Mouse (Mus musculus) liver, embryonic 13.5 days (tissue): ENCODE results near the gene Ccdc137. TPM values are rescaled to one million over a fixed set of nuclear protein-coding genes. Genes with fewer than 3 reads are reported as not detected.
"Not testable (repeated sequence)": the region's sequence is repeated elsewhere in the genome, so short reads cannot be mapped to it uniquely, and the experiment has no call there.

Source experiments
- ATAC-seq: fragments of 200-750 bp; cut with Nextera tagmentation; 2 replicates; pipeline ENCODE4 v1.8.0; 2017; ENCODE audit warnings: low read depth, mild to moderate bottlenecking, moderate number of reproducible peaks, moderate library complexity
- DNase-seq: peaks from one replicate; pipeline ENCODE4 v3.0.0; 2022
- H3K27ac ChIP-seq: fragments of 300-500 bp; sonication (generic); 2 replicates; pipeline ENCODE4 v1.5.1; 2015; ENCODE audit warnings: moderate library complexity, mild to moderate bottlenecking, inconsistent platforms
- H3K27me3 ChIP-seq: fragments of 300-500 bp; sonication (generic); 2 replicates; pipeline ENCODE4 v1.6.1; 2015; ENCODE audit warnings: mild to moderate bottlenecking, inconsistent platforms
- H3K36me3 ChIP-seq: fragments of 300-500 bp; sonication (generic); 2 replicates; pipeline ENCODE4 v1.6.1; 2015; ENCODE audit warnings: mild to moderate bottlenecking, inconsistent platforms
- H3K4me1 ChIP-seq: fragments of 300-500 bp; sonication (generic); replicated peaks from 2 replicates; pipeline ENCODE4 v1.6.1; 2015; ENCODE audit warnings: inconsistent platforms
- H3K4me2 ChIP-seq: fragments of 300-500 bp; sonication (generic); 2 replicates; pipeline ENCODE4 v1.6.1; 2015; ENCODE audit warnings: inconsistent platforms, mild to moderate bottlenecking, moderate library complexity
- H3K4me3 ChIP-seq: fragments of 300-500 bp; sonication (generic); replicated peaks from 2 replicates; pipeline ENCODE4 v1.5.1; 2015; ENCODE audit warnings: mild to moderate bottlenecking, inconsistent platforms
- H3K9ac ChIP-seq: fragments of 300-500 bp; sonication (generic); 2 replicates; pipeline ENCODE4 v1.6.1; 2015; ENCODE audit warnings: mild to moderate bottlenecking, inconsistent platforms
- H3K9me3 ChIP-seq: fragments of 300-500 bp; sonication (generic); replicated peaks from 2 replicates; pipeline ENCODE4 v1.6.1; 2016; ENCODE audit warnings: inconsistent platforms
- WGBS: fragments of 180-500 bp; shearing (Covaris S2); methylation state at CpG from one replicate; pipeline ENCODE4 v1.1.7; 2015; ENCODE audit not compliant: insufficient replicate concordance; 5-methylcytosine and 5-hydroxymethylcytosine counted together
- polyA plus RNA-seq: library from polyadenylated mRNA; unstranded; fragments of >200 nt; fragmentation: Nextera tagmentation; extraction: Ambion mirVana; gene quantifications from 2 replicates; pipeline ENCODE4 v1.2.1, GENCODE M21; 2015

The Ccdc137 gene
- polyA plus RNA-seq = 20.2 and 23.1 TPM in 2 replicates

- WGBS = 3% methylated on average over 62 of the region's 62 CpGs
- Histone ChIP-seq H3K4me3 (peak within 1 kb of the TSS; percentile 79), H3K9me3 (no peaks in the 10 kb centered on the region), H3K9ac (peak within 1 kb of the TSS; percentile 87), H3K4me1 (peaks cover 54% of the 10 kb centered on the region), H3K36me3 (peaks cover 35% of the 10 kb centered on the region), H3K4me2 (peak within 1 kb of the TSS; percentile 86), H3K27me3 (no peaks in the 10 kb centered on the region), H3K27ac (peak within 1 kb of the TSS; percentile 87)
- ATAC-seq (peak; percentile 84), DNase-seq (peak; percentile 73)
Measured at GRCm38 (mm10) chr11:120457772-120458751, at the start of gene Ccdc137, which contains the start of gene Oxld1. TSS of gene Ccdc137 (plus strand) at chr11:120458115. TSS of gene Oxld1 (minus strand) at chr11:120458068.

GRCm38 (mm10) chr11:120413621-120414020 is 44.3 kb upstream of the Ccdc137 start:
- not testable (repeated sequence) for H3K4me1 ChIP-seq, H3K27me3 ChIP-seq, H3K4me3 ChIP-seq, ATAC-seq, H3K27ac ChIP-seq, H3K4me2 ChIP-seq, H3K9ac ChIP-seq, H3K9me3 ChIP-seq, DNase-seq
- H3K36me3 ChIP-seq = peaks cover 98% of the 10 kb centered on the region
- WGBS = 92% methylated on average over 7 of the region's 10 CpGs

GRCm38 (mm10) chr11:120417852-120418251 is 40.1 kb upstream of the Ccdc137 start:
- WGBS = 88% methylated on average over 7 of the region's 7 CpGs
- no peaks in the 10 kb centered on the region for H3K9me3 ChIP-seq
- no peak for DNase-seq
- H3K4me3 ChIP-seq = no peak overlapping the region
- no peak overlapping the region for H3K4me2 ChIP-seq
- H3K27ac ChIP-seq = no peak overlapping the region
- H3K9ac ChIP-seq = no peak overlapping the region
- no peaks in the 10 kb centered on the region for H3K4me1 ChIP-seq
- H3K36me3 ChIP-seq = peaks cover 98% of the 10 kb centered on the region
- ATAC-seq = no peak
- no peaks in the 10 kb centered on the region for H3K27me3 ChIP-seq

- no peak overlapping the region for H3K27ac ChIP-seq
- no peak for ATAC-seq
- H3K9ac ChIP-seq = no peak overlapping the region
- H3K4me2 ChIP-seq = no peak overlapping the region
- H3K4me3 ChIP-seq = no peak overlapping the region
- H3K36me3 ChIP-seq = peaks cover 98% of the 10 kb centered on the region
- WGBS = 95% methylated on average over 1 of the region's 1 CpGs
- H3K9me3 ChIP-seq = no peaks in the 10 kb centered on the region
- no peaks in the 10 kb centered on the region for H3K4me1 ChIP-seq
- H3K27me3 ChIP-seq = no peaks in the 10 kb centered on the region
- no peak for DNase-seq
Measured at GRCm38 (mm10) chr11:120418592-120418991, 39.3 kb upstream of the Ccdc137 start.

GRCm38 (mm10) chr11:120422651-120423568 is 35.0 kb upstream of the Ccdc137 start:
- no peaks in the 10 kb centered on the region for H3K27me3 ChIP-seq
- no peak overlapping the region for H3K4me2 ChIP-seq
- WGBS = 78% methylated on average over 13 of the region's 13 CpGs
- H3K4me1 ChIP-seq = no peaks in the 10 kb centered on the region
- ATAC-seq = no peak
- peaks cover 94% of the 10 kb centered on the region for H3K36me3 ChIP-seq
- no peaks in the 10 kb centered on the region for H3K9me3 ChIP-seq
- DNase-seq = no peak
- no peak overlapping the region for H3K9ac ChIP-seq
- no peak overlapping the region for H3K4me3 ChIP-seq
- H3K27ac ChIP-seq = no peak overlapping the region

- no peaks in the 10 kb centered on the region for H3K9me3 ChIP-seq
- H3K27ac ChIP-seq = no peak overlapping the region
- no peaks in the 10 kb centered on the region for H3K27me3 ChIP-seq
- H3K36me3 ChIP-seq = peaks cover 94% of the 10 kb centered on the region
- WGBS = 70% methylated on average over 9 of the region's 9 CpGs
- H3K4me3 ChIP-seq = no peak overlapping the region
- DNase-seq (no peak), ATAC-seq (no peak)
- no peak overlapping the region for H3K9ac ChIP-seq
- no peaks in the 10 kb centered on the region for H3K4me1 ChIP-seq
- H3K4me2 ChIP-seq = no peak overlapping the region
Measured at GRCm38 (mm10) chr11:120423569-120424295, 34.2 kb upstream of the Ccdc137 start.

- Histone ChIP-seq H3K4me3 (no peak overlapping the region), H3K4me2 (no peak overlapping the region), H3K9ac (no peak overlapping the region), H3K27me3 (no peaks in the 10 kb centered on the region), H3K36me3 (peaks cover 91% of the 10 kb centered on the region), H3K9me3 (no peaks in the 10 kb centered on the region), H3K27ac (no peak overlapping the region), H3K4me1 (no peaks in the 10 kb centered on the region)
- WGBS = 78% methylated on average over 3 of the region's 3 CpGs
- DNase-seq (no peak), ATAC-seq (no peak)
Measured at GRCm38 (mm10) chr11:120426727-120427126, 31.2 kb upstream of the Ccdc137 start.

GRCm38 (mm10) chr11:120437152-120437856 is 20.6 kb upstream of the Ccdc137 start, which contains the start of gene Nploc4:
TSS of gene Nploc4 (minus strand) at chr11:120437708.
- Histone ChIP-seq H3K36me3 (peaks cover 30% of the 10 kb centered on the region), H3K9ac (peak within 1 kb of the TSS; percentile 96), H3K4me3 (peak within 1 kb of the TSS; percentile 97), H3K27ac (peak within 1 kb of the TSS; percentile 93), H3K9me3 (no peaks in the 10 kb centered on the region), H3K4me1 (peaks cover 16% of the 10 kb centered on the region), H3K4me2 (peak within 1 kb of the TSS; percentile 79), H3K27me3 (no peaks in the 10 kb centered on the region)
- WGBS = under 1% methylated on average over 69 of the region's 77 CpGs
- ATAC-seq (peak; percentile 95), DNase-seq (peak; percentile 79)

GRCm38 (mm10) chr11:120437857-120438385 is 20.0 kb upstream of the Ccdc137 start:
- H3K4me1 ChIP-seq = peaks cover 16% of the 10 kb centered on the region
- ATAC-seq (no peak), DNase-seq (no peak)
- H3K4me2 ChIP-seq = peak overlapping the region; percentile 79
- H3K36me3 ChIP-seq = peaks cover 23% of the 10 kb centered on the region
- peak overlapping the region; percentile 96 for H3K9ac ChIP-seq
- H3K27ac ChIP-seq = peak overlapping the region; percentile 93
- 26% methylated on average over 12 of the region's 12 CpGs for WGBS
- H3K27me3 ChIP-seq = no peaks in the 10 kb centered on the region
- peak overlapping the region; percentile 97 for H3K4me3 ChIP-seq
- H3K9me3 ChIP-seq = no peaks in the 10 kb centered on the region

GRCm38 (mm10) chr11:120442344-120442743 is 15.6 kb upstream of the Ccdc137 start, which contains the start of gene Tspan10:
TSS of gene Tspan10 (plus strand) at chr11:120442644.
- H3K36me3 ChIP-seq = no peaks in the 10 kb centered on the region
- no peak within 1 kb of the TSS for H3K27ac ChIP-seq
- no peaks in the 10 kb centered on the region for H3K4me1 ChIP-seq
- 81% methylated on average over 3 of the region's 3 CpGs for WGBS
- no peak within 1 kb of the TSS for H3K4me2 ChIP-seq
- ATAC-seq = no peak
- H3K9ac ChIP-seq = no peak within 1 kb of the TSS
- no peaks in the 10 kb centered on the region for H3K27me3 ChIP-seq
- H3K9me3 ChIP-seq = no peaks in the 10 kb centered on the region
- no peak for DNase-seq
- no peak within 1 kb of the TSS for H3K4me3 ChIP-seq
